Mouse (Mus musculus) G1E (cell line): ENCODE measurements around the gene Gtpbp3.

Experiments used
- CTCF ChIP-seq: IDR thresholded peaks from 2 replicates; pipeline ENCODE4 v1.5.1; 2012; ENCODE audit warnings: low read depth, low read length, inconsistent platforms, mixed read lengths
- GATA1 ChIP-seq: IDR thresholded peaks from 2 replicates; pipeline ENCODE4 v1.6.1; 2012; ENCODE audit warnings: borderline replicate concordance, low read length, inconsistent platforms, mixed read lengths
- GATA2 ChIP-seq: IDR thresholded peaks from 2 replicates; pipeline ENCODE4 v1.6.1; 2012; ENCODE audit warnings: low read depth, low read length, inconsistent platforms, borderline replicate concordance
- POLR2AphosphoS5 ChIP-seq: IDR thresholded peaks from 2 replicates; pipeline ENCODE4 v1.6.1; 2012; ENCODE audit warnings: low read depth, low read length, inconsistent platforms; ENCODE audit not compliant: insufficient replicate concordance
- TAL1 ChIP-seq: conservative IDR thresholded peaks from 2 replicates; pipeline ENCODE4 v1.6.1; 2012; ENCODE audit warnings: low read depth, low read length, inconsistent platforms, mixed read lengths

- TF ChIP-seq CTCF (no peak), GATA1 (no peak), TAL1 (no peak), POLR2AphosphoS5 (no peak), GATA2 (no peak)
These were observed 49.3 kb downstream of the Gtpbp3 start, which contains the start of gene Bst2 for GRCm38 (mm10) chr8:71537028-71537867.
